Mouse (Mus musculus): ENCODE measurements at regions not wholly inside any gene's neighbourhood (a gene's known extent, or its start where the extent isn't known, plus 50 kb on each side); places are given as distances from the start of the nearest gene placed in this dataset.

GRCm38 (mm10) chr1:73728377-73728776 lies 395.9 kb downstream of the Tns1 start:
- no peak for DNase-seq (ENCODE audit: low read depth, low spot score)

GRCm38 (mm10) chr1:73727781-73728180 lies 396.5 kb downstream of the Tns1 start:
- DNase-seq (ENCODE audit: low read depth, low spot score) = no peak

- no peak for DNase-seq (ENCODE audit: low read depth, low spot score)
Measured at GRCm38 (mm10) chr1:73726658-73727057, 397.6 kb downstream of the Tns1 start.

GRCm38 (mm10) chr1:73725486-73725885 lies 398.8 kb downstream of the Tns1 start:
- DNase-seq (ENCODE audit: low read depth, low spot score) = no peak

- DNase-seq (ENCODE audit: low read depth, low spot score) = no peak
Measured at GRCm38 (mm10) chr1:73724551-73724950, 399.7 kb downstream of the Tns1 start.

GRCm38 (mm10) chr1:73721486-73722225 lies 402.6 kb downstream of the Tns1 start:
- no peak for DNase-seq (ENCODE audit: low read depth, low spot score)

- no peak for DNase-seq (ENCODE audit: low read depth, low spot score)
Measured at GRCm38 (mm10) chr1:73718421-73718820, 405.8 kb downstream of the Tns1 start.

GRCm38 (mm10) chr1:73717401-73717800 lies 406.8 kb downstream of the Tns1 start:
- DNase-seq (ENCODE audit: low read depth, low spot score) = no peak

GRCm38 (mm10) chr1:73716901-73717300 lies 407.3 kb downstream of the Tns1 start:
- no peak for DNase-seq (ENCODE audit: low read depth, low spot score)

GRCm38 (mm10) chr1:73715571-73715970 lies 408.7 kb downstream of the Tns1 start:
- DNase-seq (ENCODE audit: low read depth, low spot score) = no peak

- DNase-seq (ENCODE audit: low read depth, low spot score) = no peak
Measured at GRCm38 (mm10) chr1:73702428-73702842, 421.8 kb downstream of the Tns1 start.

- DNase-seq (ENCODE audit: low read depth, low spot score) = no peak
Measured at GRCm38 (mm10) chr1:73693537-73693936, 430.7 kb downstream of the Tns1 start.

GRCm38 (mm10) chr1:73685734-73686133 lies 438.5 kb downstream of the Tns1 start:
- DNase-seq (ENCODE audit: low read depth, low spot score) = no peak

GRCm38 (mm10) chr1:73685066-73685465 lies 439.2 kb downstream of the Tns1 start:
- no peak for DNase-seq (ENCODE audit: low read depth, low spot score)

GRCm38 (mm10) chr1:73684166-73684565 lies 440.1 kb downstream of the Tns1 start:
- no peak for DNase-seq (ENCODE audit: low read depth, low spot score)

- no peak for DNase-seq (ENCODE audit: low read depth, low spot score)
Measured at GRCm38 (mm10) chr1:73683132-73683888, 440.9 kb downstream of the Tns1 start.

- no peak for DNase-seq (ENCODE audit: low read depth, low spot score)
Measured at GRCm38 (mm10) chr1:73681697-73682096, 442.6 kb downstream of the Tns1 start.

GRCm38 (mm10) chr1:73680829-73681228 lies 443.4 kb downstream of the Tns1 start:
- DNase-seq (ENCODE audit: low read depth, low spot score) = no peak

- DNase-seq (ENCODE audit: low read depth, low spot score) = no peak
Measured at GRCm38 (mm10) chr1:73673851-73674235, 450.4 kb downstream of the Tns1 start.

- no peak for DNase-seq (ENCODE audit: low read depth, low spot score)
Measured at GRCm38 (mm10) chr1:73673191-73673850, 450.9 kb downstream of the Tns1 start.

GRCm38 (mm10) chr1:73672239-73672638 lies 452.0 kb downstream of the Tns1 start:
- DNase-seq (ENCODE audit: low read depth, low spot score) = no peak

GRCm38 (mm10) chr1:73668691-73669090 lies 455.6 kb downstream of the Tns1 start:
- no peak for DNase-seq (ENCODE audit: low read depth, low spot score)

- no peak for DNase-seq (ENCODE audit: low read depth, low spot score)
Measured at GRCm38 (mm10) chr1:73663546-73663945, 460.7 kb downstream of the Tns1 start.

All from telencephalon, adult 2 months (tissue).